Mouse (Mus musculus) skeletal muscle tissue, adult 2 months (tissue): ENCODE measurements around the gene Fjx1.

ENCODE experiments used
- DNase-seq: peaks from one replicate; pipeline ENCODE4 v3.0.0-alpha.2; 2012; ENCODE audit warnings: low read depth, low spot score

Fjx1 gene

DNA sequence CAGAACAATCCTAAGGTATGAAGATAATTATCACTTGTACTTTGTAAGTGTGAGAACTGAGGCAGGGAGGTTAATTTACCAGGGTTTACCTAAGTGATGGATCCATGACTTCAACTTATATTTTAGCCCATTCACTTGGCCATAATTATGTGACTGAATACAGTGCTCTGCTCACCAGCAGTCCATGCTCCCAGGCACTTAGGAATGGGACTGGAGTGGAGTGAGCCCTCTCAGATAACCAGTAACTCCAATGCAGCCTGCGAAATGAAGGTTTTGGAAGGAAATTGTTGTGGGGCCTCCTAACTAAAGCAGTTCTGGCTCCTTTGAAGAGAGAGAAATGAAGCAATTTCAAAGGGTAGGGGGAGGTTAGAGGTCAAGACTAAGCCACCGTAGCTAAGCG, 25.9 kb downstream of the Fjx1 start:
- no peak for DNase-seq

DNA sequence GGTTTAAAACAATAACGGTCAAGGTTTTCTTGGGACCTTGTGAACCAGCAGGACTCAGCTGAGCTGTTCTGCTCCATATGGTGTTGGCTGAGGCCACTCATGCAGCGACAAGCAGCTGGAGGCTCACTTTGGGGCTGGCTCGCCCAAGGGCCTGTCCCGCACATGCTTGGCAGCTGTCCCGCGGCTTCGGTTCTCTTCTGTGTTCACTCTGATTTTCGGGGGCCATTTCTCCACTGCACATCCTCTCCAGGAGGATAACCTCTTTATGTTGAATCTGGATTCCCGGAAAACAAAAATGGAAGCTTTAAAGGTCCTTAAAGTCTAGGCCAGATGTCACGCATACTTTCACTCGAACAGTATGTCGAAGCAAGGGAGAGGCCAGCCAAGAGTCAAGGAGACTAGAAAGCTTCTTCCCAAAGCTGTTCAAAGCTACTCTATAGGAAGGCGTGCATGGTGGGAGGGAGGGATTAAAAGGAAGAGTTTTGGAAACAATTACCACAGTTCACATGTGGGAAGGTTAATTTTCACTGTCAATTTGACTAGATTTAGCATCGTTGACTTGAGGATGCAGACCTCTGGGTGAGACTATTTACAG, 36.1 kb downstream of the Fjx1 start:
- DNase-seq, result no peak

DNA sequence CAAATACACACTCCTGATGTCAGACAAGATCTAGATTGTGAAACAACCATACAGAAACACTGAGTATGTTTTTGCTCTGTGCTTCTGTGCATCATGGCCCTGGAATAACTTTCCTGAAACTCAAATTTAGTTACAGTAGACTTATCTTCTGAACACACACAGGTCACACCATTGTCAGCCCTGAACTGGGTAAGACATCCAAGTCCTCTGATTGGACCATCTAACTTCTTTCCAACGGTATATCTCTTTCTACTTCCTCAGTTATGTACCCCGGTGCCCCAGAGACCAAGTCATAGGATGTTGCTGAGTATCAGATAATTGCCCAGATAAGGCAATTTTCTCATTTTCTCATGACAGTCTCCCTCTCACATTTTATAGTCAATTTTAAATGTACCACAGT, 39.6 kb downstream of the Fjx1 start:
- DNase-seq, result no peak

DNA sequence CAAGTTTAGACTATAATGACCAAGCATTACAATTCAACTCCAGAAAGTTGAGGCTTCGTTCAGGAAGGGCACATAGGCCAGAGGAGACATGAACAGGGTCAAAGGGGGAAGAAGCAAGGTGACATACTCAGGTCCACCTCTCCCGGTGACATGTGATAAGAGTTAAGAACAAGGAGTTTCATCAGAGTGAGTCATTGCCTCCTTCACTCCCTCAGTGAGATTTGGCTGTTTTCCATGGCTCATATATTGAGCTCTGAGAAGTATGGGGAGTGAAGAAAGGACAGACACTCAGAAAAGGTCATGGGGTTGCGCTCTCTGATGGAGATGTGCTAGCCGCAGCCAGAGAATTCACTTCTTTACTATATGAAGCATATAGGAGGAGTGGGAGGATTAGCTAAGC, 41.7 kb downstream of the Fjx1 start:
- DNase-seq, result no peak

DNA sequence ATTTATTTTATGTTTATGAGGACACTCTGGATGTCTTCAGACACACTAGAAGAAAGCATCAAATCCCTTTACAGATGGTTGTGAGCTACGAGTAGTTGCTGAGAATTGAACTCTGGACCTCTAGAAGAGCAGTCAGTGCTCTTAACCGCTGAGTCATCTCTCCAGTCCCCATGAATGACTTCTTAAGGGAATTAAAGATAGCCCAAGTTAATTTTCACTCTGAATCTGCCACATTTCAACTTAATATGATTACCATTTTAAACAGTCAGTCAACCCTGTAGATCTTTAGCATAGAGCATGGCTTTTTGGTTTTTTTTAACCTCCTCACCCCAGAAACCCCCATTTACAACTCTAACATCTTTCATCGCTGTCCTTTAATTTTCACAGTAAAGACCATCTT, 42.6 kb downstream of the Fjx1 start:
- no peak for DNase-seq

DNA sequence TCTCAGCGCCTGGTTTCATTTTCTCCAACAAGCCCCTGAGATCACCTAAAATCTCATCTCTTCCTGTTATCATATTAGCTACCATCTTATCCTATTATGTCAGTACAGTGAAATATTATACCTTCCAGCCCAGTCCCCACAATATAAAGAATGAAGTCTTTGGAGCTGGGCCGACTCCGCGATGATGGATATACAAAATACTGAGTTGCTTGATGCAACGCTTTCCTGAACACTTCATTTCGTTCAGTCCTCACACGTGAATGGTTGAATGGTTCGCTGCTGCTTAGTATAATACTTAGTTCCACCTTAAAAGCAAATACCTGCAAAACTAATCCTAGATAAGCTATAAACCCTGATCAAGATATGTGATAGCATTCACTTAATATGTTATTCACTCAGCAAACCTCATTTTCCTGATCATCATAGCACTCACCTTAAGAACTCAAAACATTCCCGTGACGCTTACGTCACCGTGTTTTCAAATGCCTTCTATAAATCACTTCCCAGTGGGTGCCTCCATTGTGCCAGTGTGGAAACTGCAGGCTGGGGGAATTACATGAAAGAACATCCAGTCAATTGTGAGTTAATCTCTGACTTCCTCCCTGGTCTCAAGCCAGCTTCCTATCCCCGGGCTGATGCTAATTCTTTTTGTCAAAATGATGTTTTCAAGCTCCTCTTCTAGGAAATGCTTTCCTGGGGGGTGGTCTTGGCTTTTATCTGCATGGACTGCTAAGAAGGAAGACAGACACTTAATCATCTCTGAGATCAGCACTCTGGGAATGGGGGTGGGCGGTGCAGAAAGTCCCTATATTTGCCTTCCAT, 44.7 kb downstream of the Fjx1 start, which contains the start of gene Trim44:
Gene Trim44, minus strand, starts transcription at position 466 of the 822 bp plus-strand sequence.
- DNase-seq, result no peak

DNA sequence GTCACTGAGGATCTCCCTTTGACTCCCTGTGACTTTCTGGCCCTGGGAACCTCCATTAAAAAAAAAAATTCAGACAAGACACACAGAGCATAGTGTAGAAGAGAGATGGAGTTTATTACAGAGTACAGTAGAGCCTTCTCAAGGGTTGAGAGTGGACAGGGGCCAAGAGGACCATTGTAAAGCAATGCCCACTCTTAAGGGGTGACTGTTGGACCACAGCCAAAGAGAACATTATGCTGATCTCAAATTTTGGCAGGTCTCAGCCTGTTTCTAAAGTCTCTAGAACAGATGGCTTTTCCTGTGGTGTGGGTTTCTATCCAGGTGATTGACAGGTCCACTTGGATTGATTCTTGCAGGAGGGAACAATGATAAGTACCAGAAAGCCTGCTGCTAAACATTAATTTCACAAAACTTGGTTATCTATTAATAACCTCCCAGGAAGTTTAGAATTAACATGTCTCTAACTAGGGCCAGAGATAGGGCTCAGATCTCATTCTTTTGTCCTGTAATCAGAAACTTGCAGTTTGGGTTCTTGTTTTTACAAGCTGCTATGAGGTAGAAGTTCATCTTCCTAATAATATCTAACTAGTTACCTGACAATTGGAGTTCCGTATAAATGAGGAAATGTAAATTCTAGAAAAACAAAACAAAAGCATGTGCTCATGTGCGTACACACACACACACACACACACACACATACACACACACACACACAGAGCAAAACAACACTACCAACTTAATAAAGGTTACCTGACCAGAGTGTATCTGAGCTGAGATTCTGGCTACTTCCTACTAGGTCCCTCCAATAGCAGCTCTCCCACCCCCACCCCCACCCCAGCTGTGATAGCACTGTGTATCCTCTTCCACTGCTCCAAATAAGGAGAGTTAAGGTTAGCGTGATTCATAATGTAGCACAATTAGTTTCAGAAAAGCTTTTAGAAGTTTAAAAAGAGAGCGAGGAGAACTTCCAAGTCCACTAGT, 45.7 kb downstream of the Fjx1 start:
- DNase-seq, result no peak

DNA sequence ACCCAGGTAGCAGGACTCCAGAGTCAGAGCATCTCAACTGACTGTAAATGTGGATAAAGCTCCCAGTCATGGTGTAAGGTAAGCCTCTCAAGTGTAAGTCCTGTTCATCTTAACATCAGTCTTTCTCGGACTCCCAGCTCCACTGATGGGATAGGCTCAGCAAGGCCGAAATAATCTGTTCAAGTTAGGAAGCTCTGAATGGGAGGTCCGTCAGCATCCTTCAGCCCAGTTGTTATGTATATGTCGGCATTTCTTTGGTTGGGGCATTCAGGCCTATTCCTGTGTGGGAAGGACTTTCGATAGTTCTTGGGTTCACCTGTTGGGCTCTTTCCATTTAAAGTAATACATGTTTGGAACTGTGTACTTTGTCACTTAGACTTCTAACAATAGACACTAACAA, 48.3 kb downstream of the Fjx1 start:
- no peak for DNase-seq

DNA sequence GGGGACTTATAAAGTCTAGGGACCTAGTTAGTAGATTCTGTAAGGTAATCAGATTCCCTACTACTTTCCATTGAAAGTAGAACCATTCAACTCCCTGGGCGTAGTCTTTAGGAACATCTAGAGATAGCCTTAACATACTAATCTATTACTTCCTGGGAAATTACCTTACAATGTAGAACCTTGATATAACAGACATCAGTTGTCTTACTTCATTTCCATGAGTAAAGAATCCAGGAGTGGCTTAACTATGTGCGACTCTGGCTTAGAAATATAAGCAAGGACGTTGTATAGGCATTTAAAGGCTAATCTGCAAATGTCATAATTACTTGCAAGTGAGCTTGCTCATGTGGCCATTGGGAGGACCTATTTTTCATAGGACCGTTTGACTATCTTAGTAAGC, 49.0 kb downstream of the Fjx1 start:
- no peak for DNase-seq

DNA sequence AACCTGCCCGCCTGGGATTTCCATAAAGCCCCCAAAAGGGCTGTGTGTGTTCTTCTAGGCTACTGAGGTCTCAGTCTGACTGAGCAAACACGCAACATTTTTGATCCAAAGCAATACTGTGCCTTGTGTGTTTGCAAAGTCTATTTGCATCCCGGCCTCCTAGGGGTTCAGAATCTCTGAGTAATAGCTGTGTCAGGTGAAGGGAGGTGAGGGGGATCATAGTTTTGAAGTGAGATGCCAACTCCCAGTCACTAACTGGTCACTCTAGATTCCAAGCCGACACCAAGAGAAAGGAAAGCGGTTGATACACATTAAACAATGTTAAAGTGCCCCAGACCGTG, 51.0 kb downstream of the Fjx1 start:
- no peak for DNase-seq

DNA sequence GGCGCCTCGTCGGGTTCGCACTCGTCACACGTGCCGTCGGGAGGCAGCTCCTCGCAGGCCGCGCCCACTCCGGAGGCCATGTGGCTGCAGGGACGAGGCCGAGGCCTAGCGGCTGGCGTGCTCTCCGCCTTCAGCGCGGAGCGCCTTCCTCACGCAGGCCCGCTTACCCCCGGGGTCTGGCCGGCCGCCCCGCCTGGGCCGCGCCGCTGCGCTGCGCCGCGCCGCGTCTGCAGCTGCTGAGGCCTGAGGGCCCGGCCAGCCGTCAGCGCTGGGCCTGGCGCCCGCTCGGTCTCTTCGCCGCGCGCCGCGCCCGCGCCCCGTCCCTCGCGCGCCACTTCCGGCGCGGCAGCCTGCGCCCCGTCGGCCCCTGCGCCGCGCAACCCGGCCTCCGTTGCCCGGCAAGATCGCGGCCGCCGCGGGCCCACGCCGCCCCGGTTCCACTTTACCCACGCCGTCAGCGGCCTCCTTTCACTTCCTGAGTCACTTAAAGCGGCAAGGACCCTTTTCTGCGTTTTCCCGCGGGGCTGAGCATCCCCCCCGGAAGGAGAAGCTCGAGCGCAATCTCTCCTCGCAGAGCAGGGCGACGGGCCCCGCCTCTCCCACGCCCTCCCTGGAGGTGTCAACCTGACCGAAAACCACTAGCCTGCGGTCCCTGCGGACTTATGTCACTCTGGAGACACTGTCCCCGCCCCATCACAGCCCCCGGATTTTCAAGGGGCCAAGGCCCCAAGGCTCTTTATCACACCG, 51.5 kb downstream of the Fjx1 start:
- DNase-seq, result peak; percentile 65

DNA sequence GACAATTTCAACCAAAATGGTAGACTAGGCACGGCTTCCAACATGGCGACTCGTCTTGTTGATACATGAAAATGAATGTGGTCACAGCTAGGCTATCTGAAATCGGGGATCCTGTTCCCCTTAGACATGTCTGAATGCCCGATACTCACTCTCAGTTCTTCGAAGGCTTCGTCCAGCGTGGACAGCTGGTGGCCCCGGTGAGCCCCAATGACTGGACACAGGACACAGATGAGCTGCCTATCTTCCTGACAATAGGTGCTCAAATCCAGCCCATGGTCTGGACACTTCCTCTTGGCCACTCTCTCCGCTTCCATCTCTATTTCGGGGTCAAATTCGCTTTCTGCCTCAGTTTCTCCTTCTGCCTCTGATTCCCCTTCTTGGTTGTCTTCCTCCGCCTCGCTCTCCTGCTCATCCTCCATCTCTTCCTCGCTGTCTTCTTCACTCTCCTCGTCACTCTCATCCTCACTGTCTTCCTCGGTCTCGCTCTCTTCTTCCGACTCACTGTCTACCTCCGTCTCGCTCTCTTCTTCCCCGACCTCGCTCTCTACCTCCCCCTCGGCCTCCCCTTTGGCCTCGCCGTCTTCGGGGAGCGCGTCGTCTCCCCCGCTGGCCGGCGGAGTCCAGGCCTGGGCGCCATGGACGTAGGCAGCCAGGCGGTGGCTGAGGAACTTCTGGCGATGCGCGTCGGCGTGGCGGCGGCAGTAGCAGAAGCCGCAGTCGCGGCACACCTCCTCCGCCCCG, 52.3 kb downstream of the Fjx1 start:
- DNase-seq, result no peak
